Mouse (Mus musculus): ENCODE measurements at regions not wholly inside any gene's neighbourhood (a gene's known extent, or its start where the extent isn't known, plus 50 kb on each side); places are given as distances from the start of the nearest gene placed in this dataset.

- no peak for DNase-seq (ENCODE audit: low spot score)
Measured at GRCm38 (mm10) chr11:34975771-34976302, 142.4 kb upstream of the Spdl1 start.

GRCm38 (mm10) chr11:34973467-34973921, 140.1 kb upstream of the Spdl1 start:
- DNase-seq (ENCODE audit: low spot score): no peak

- DNase-seq (ENCODE audit: low spot score): no peak
Measured at GRCm38 (mm10) chr11:34973012-34973411, 139.6 kb upstream of the Spdl1 start.

GRCm38 (mm10) chr11:34959291-34959690, 125.8 kb upstream of the Spdl1 start:
- DNase-seq (ENCODE audit: low spot score): no peak

- DNase-seq (ENCODE audit: low spot score): no peak
Measured at GRCm38 (mm10) chr11:34941486-34942456, 108.3 kb upstream of the Spdl1 start.

GRCm38 (mm10) chr11:34940151-34940550, 106.7 kb upstream of the Spdl1 start:
- DNase-seq (ENCODE audit: low spot score): no peak

GRCm38 (mm10) chr11:34939002-34939401, 105.6 kb upstream of the Spdl1 start:
- no peak for DNase-seq (ENCODE audit: low spot score)

- no peak for DNase-seq (ENCODE audit: low spot score)
Measured at GRCm38 (mm10) chr11:34932191-34932590, 98.8 kb upstream of the Spdl1 start.

- DNase-seq (ENCODE audit: low spot score): no peak
Measured at GRCm38 (mm10) chr11:34917175-34917574, 83.7 kb upstream of the Spdl1 start.

- DNase-seq (ENCODE audit: low spot score): no peak
Measured at GRCm38 (mm10) chr11:34909841-34910240, 76.4 kb upstream of the Spdl1 start.

GRCm38 (mm10) chr11:34904271-34904670, 70.8 kb upstream of the Spdl1 start:
- no peak for DNase-seq (ENCODE audit: low spot score)

- DNase-seq (ENCODE audit: low spot score): no peak
Measured at GRCm38 (mm10) chr11:34899400-34899799, 66.0 kb upstream of the Spdl1 start.

GRCm38 (mm10) chr11:34895624-34896023, 62.2 kb upstream of the Spdl1 start:
- no peak for DNase-seq (ENCODE audit: low spot score)

- DNase-seq (ENCODE audit: low spot score): no peak
Measured at GRCm38 (mm10) chr11:34888374-34889136, 55.1 kb upstream of the Spdl1 start.

GRCm38 (mm10) chr11:34887587-34887986, 54.1 kb upstream of the Spdl1 start:
- DNase-seq (ENCODE audit: low spot score): no peak

Measured in ovary, postnatal 36 days (tissue).